Mouse (Mus musculus) hindbrain, embryonic 16.5 days (tissue): ENCODE results near the gene Mettl16. TPM values are rescaled to one million over a fixed set of nuclear protein-coding genes. Genes with fewer than 3 reads are reported as not detected.

Source experiments
- ATAC-seq: fragments of 200-750 bp; cut with Nextera tagmentation; 2 replicates; pipeline ENCODE4 v1.8.0; 2017; ENCODE audit warnings: moderate TSS enrichment, moderate library complexity
- H3K27ac ChIP-seq: fragments of 300-500 bp; sonication (generic); 2 replicates; pipeline ENCODE4 v1.5.1; 2014; ENCODE audit warnings: low read depth, mild to moderate bottlenecking, control low read depth, low read length, moderate library complexity
- H3K27me3 ChIP-seq: fragments of 300-500 bp; sonication (generic); replicated peaks from 2 replicates; pipeline ENCODE4 v1.6.1; 2014; ENCODE audit warnings: low read length; ENCODE audit not compliant: control insufficient read depth, insufficient read depth
- H3K36me3 ChIP-seq: fragments of 300-500 bp; sonication (generic); 2 replicates; pipeline ENCODE4 v1.6.1; 2014; ENCODE audit warnings: mild to moderate bottlenecking, low read length, moderate library complexity, mixed read lengths; ENCODE audit not compliant: control insufficient read depth, insufficient read depth
- H3K4me1 ChIP-seq: fragments of 300-500 bp; sonication (generic); 2 replicates; pipeline ENCODE4 v1.6.1; 2014; ENCODE audit warnings: low read depth, low read length; ENCODE audit not compliant: control insufficient read depth, insufficient read depth
- H3K4me2 ChIP-seq: fragments of 300-500 bp; sonication (generic); 2 replicates; pipeline ENCODE4 v1.6.1; 2014; ENCODE audit warnings: mild to moderate bottlenecking, low read length, control low read depth, moderate library complexity
- H3K4me3 ChIP-seq: fragments of 300-500 bp; sonication (generic); 2 replicates; pipeline ENCODE4 v1.5.1; 2014; ENCODE audit warnings: mild to moderate bottlenecking, low read length, control low read depth, moderate library complexity
- H3K9ac ChIP-seq: fragments of 300-500 bp; sonication (generic); 2 replicates; pipeline ENCODE4 v1.6.1; 2014; ENCODE audit warnings: low read depth, mild to moderate bottlenecking, control low read depth, low read length, moderate library complexity
- H3K9me3 ChIP-seq: fragments of 300-500 bp; sonication (generic); 2 replicates; pipeline ENCODE4 v1.6.1; 2014; ENCODE audit warnings: mild to moderate bottlenecking, low read length, moderate library complexity; ENCODE audit not compliant: control insufficient read depth
- WGBS: fragments of 180-500 bp; shearing (Covaris S2); extraction: QIAGEN DNeasy Blood & Tissue Kit; methylation state at CpG from one replicate; pipeline ENCODE4 v1.1.7; 2014; 5-methylcytosine and 5-hydroxymethylcytosine counted together
- polyA plus RNA-seq: library from polyadenylated mRNA; unstranded; fragments of >200 nt; fragmentation: Nextera tagmentation; extraction: Ambion mirVana; gene quantifications from 2 replicates; pipeline ENCODE4 v1.2.1, GENCODE M21; 2015

Gene Mettl16
- polyA plus RNA-seq, 1 experiment from 2014 or later, result 52.2 TPM

- 74% methylated on average over 7 of the region's 7 CpGs for WGBS
- H3K36me3 ChIP-seq, result no peaks in the 10 kb centered on the region
These were observed 57.3 kb downstream of the Mettl16 start for GRCm38 (mm10) chr11:74827791-74828403.

GRCm38 (mm10) chr11:74828404-74828931 lies 57.8 kb downstream of the Mettl16 start:
- Histone ChIP-seq H3K36me3 (no peaks in the 10 kb centered on the region), H3K4me1 (peaks cover 17% of the 10 kb centered on the region), H3K27ac (no peak overlapping the region), H3K9me3 (no peaks in the 10 kb centered on the region), H3K27me3 (no peaks in the 10 kb centered on the region), H3K9ac (no peak overlapping the region), H3K4me3 (no peak overlapping the region), H3K4me2 (no peak overlapping the region)
- WGBS, result 30% methylated on average over 2 of the region's 2 CpGs
- no peak for ATAC-seq

More at GRCm38 (mm10) chr11:74827791-74828403, 57.3 kb downstream of the Mettl16 start:
- H3K27ac ChIP-seq, result no peak overlapping the region
- no peak overlapping the region for H3K9ac ChIP-seq
- H3K27me3 ChIP-seq, result no peaks in the 10 kb centered on the region
- peaks cover 11% of the 10 kb centered on the region for H3K4me1 ChIP-seq
- H3K4me2 ChIP-seq, result no peak overlapping the region
- H3K9me3 ChIP-seq, result no peaks in the 10 kb centered on the region
- ATAC-seq, result no peak
- no peak overlapping the region for H3K4me3 ChIP-seq

- Histone ChIP-seq H3K27ac (no peak overlapping the region), H3K9ac (0 out of 2 replicates have a peak overlapping the region, but pooled peaks have one; percentile 31), H3K4me1 (peaks cover 20% of the 10 kb centered on the region), H3K27me3 (no peaks in the 10 kb centered on the region), H3K4me2 (peak overlapping the region; percentile 78), H3K36me3 (no peaks in the 10 kb centered on the region), H3K4me3 (peak overlapping the region; percentile 97), H3K9me3 (no peaks in the 10 kb centered on the region)
- 17% methylated on average over 11 of the region's 11 CpGs for WGBS
- no peak for ATAC-seq
These were observed 58.4 kb downstream of the Mettl16 start for GRCm38 (mm10) chr11:74828965-74829550.

- H3K9ac ChIP-seq, result peak overlapping the region; percentile 52
- ATAC-seq, result peak; percentile 24
- H3K4me3 ChIP-seq, result peak overlapping the region; percentile 97
- H3K4me2 ChIP-seq, result peak overlapping the region; percentile 78
- 0% methylated on average over 20 of the region's 20 CpGs for WGBS
- peaks cover 20% of the 10 kb centered on the region for H3K4me1 ChIP-seq
- no peaks in the 10 kb centered on the region for H3K36me3 ChIP-seq
- no peaks in the 10 kb centered on the region for H3K27me3 ChIP-seq
- peak overlapping the region; percentile 95 for H3K27ac ChIP-seq
- H3K9me3 ChIP-seq, result no peaks in the 10 kb centered on the region
These were observed 59.2 kb downstream of the Mettl16 start for GRCm38 (mm10) chr11:74829812-74830211.

GRCm38 (mm10) chr11:74830256-74831161 lies 59.9 kb downstream of the Mettl16 start, which contains the start of gene Mnt:
Gene Mnt, plus strand, starts transcription at chr11:74830920.
- Histone ChIP-seq H3K27me3 (no peaks in the 10 kb centered on the region), H3K4me2 (peak within 1 kb of the TSS; percentile 78), H3K4me1 (peaks cover 21% of the 10 kb centered on the region), H3K4me3 (peak within 1 kb of the TSS; percentile 97), H3K9me3 (no peaks in the 10 kb centered on the region), H3K36me3 (no peaks in the 10 kb centered on the region), H3K9ac (peak within 1 kb of the TSS; percentile 92), H3K27ac (peak within 1 kb of the TSS; percentile 95)
- peak; percentile 92 for ATAC-seq
- WGBS, result under 1% methylated on average over 67 of the region's 70 CpGs

GRCm38 (mm10) chr11:74831191-74831605 lies 60.6 kb downstream of the Mettl16 start:
- no peak for ATAC-seq
- H3K4me2 ChIP-seq, result peak overlapping the region; percentile 78
- peak overlapping the region; percentile 97 for H3K4me3 ChIP-seq
- no peaks in the 10 kb centered on the region for H3K9me3 ChIP-seq
- no peaks in the 10 kb centered on the region for H3K27me3 ChIP-seq
- peak overlapping the region; percentile 95 for H3K27ac ChIP-seq
- H3K36me3 ChIP-seq, result no peaks in the 10 kb centered on the region
- peaks cover 25% of the 10 kb centered on the region for H3K4me1 ChIP-seq
- WGBS, result 0% methylated on average over 35 of the region's 35 CpGs
- H3K9ac ChIP-seq, result peak overlapping the region; percentile 92

GRCm38 (mm10) chr11:74831606-74832451 lies 61.2 kb downstream of the Mettl16 start:
- no peaks in the 10 kb centered on the region for H3K27me3 ChIP-seq
- H3K27ac ChIP-seq, result peak overlapping the region; percentile 95
- under 1% methylated on average over 60 of the region's 61 CpGs for WGBS
- peak overlapping the region; percentile 97 for H3K4me3 ChIP-seq
- no peaks in the 10 kb centered on the region for H3K9me3 ChIP-seq
- peaks cover 25% of the 10 kb centered on the region for H3K4me1 ChIP-seq
- H3K4me2 ChIP-seq, result peak overlapping the region; percentile 78
- peak overlapping the region; percentile 92 for H3K9ac ChIP-seq
- ATAC-seq, result peak; percentile 79
- no peaks in the 10 kb centered on the region for H3K36me3 ChIP-seq

- Histone ChIP-seq H3K4me2 (peak overlapping the region; percentile 78), H3K9ac (peak overlapping the region; percentile 92), H3K9me3 (no peaks in the 10 kb centered on the region), H3K4me3 (peak overlapping the region; percentile 97), H3K27ac (peak overlapping the region; percentile 95), H3K4me1 (peaks cover 31% of the 10 kb centered on the region), H3K27me3 (no peaks in the 10 kb centered on the region), H3K36me3 (no peaks in the 10 kb centered on the region)
- ATAC-seq, result no peak
- WGBS, result 2% methylated on average over 26 of the region's 26 CpGs
These were observed 62.0 kb downstream of the Mettl16 start for GRCm38 (mm10) chr11:74832503-74833143.
